Mouse (Mus musculus): ENCODE data around the gene Unc5cl.

DNA sequence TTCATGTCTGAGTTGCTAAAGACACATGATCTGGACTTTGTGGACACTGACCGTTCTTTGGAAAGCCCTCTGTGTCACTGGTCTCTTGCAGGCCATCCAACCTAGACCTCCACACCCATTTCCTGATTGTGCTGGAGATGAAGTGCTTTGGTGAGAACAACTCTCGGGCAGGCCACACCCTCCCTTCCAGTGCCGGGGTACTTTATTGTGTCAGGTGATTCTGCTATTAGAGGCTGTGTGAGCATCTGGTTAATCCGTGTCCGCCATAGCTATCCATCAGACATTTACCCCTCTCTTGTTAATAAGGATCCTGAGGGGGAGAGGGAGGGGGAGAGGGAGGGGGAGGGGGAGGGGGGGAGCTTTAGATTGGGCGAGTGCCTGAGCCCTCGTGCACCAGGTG is 38.9 kb downstream of the Unc5cl start:
- no peak for TF ChIP-seq CTCF (IDR thresholded peaks at IDR 0.05; ENCODE audit: low read depth, low read length)
- no peak for TF ChIP-seq POLR2A (IDR thresholded peaks at IDR 0.05; ENCODE audit: extremely low read depth, insufficient read depth, low read length)

Measured in liver, adult 2 months (tissue).